Mouse (Mus musculus): ENCODE measurements around the gene Prss3.
"Not testable (repeated sequence)": the region's sequence is repeated elsewhere in the genome, so short reads cannot be mapped to it uniquely, and the experiment has no call there.

Gene Prss3

DNA sequence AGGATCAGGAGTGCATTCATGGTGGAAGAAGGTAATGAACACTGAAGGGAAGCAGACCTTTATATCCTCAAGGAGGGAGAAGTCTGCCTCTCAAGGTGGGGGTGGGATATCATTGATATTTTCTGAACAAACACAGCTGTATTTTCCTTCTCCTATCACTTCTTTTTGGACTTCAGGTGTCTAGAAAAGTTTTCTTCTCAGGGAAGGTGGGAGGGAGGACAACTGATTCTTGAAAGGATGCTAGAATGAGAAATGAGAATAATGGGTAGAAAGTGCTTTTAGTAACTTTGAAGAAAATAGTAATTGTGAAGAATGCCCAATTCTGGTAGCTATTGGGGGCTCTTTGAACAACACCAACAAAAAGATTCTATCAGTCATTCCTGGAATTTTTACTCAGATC lies at the start of gene Prss3:
Prss3 (minus strand) TSS at position 101 of the 400 bp plus-strand sequence.
- not testable (repeated sequence) for DNase-seq (ENCODE audit: low read depth in 2 of 2, low spot score in 2 of 2)

DNA sequence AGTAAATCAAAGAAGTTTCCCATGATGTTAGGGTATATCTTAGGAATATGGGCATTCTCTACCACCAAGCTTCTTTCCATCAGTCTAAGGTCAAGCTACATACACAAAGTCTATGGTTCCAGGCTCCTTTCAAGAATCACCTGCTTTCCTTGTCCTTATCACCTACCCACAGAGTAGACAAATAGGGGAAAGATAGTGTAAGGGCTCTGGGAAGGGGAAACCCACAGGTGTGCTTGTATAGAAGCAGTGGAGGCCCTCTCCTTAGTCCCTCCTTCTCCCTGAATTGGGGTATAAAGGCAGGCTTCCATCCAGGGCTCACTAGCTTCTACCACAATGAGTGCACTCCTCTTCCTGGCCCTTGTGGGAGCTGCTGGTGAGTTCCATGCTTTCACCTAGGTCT lies 14.6 kb upstream of the Prss3 start, which contains the start of gene Gm5771:
Gm5771 (plus strand) TSS at position 301 of the 400 bp plus-strand sequence.
- DNase-seq (ENCODE audit: low read depth in 2 of 2, low spot score in 2 of 2): not testable (repeated sequence)

DNA sequence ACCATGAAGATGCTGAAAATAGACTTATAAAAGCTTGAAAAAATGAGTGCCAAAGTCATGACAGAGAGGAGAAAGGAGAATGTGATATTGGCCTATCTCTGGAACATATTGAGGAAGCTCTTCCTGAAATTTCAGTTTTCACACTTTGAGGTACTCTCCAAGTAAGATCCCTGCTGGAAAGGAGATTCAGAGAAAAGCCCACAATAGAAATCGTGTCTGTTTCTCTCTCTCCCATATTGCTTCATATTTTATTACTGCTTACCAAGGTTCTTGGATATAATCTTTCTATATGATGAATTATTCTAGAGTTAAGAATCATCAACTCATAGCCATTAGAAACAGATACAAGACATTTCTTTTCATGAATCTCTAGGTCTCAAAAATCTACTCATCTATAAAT lies 14.2 kb upstream of the Prss3 start:
- DNase-seq (ENCODE audit: low read depth in 2 of 2, low spot score in 2 of 2): not testable (repeated sequence)

DNA sequence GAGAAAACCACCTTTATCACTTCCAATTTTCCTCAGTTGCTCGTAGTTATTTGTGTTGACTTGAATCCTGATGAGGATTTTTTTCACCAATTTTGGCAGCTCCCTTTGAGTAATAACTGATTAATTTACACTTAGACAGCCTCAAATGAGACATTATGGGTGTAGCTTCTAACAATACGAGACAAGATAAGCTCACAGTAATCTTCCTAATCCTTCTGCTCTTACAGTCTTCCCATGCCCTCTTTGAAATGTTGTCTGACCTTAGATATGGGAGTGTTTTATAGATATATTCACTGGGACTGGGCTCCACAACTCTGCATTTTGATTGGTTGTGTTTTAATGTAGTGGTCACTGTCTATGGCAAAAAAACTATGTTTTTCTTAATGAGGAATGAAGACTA lies 9.3 kb upstream of the Prss3 start:
- DNase-seq (ENCODE audit: low read depth in 2 of 2, low spot score in 2 of 2): no peak

DNA sequence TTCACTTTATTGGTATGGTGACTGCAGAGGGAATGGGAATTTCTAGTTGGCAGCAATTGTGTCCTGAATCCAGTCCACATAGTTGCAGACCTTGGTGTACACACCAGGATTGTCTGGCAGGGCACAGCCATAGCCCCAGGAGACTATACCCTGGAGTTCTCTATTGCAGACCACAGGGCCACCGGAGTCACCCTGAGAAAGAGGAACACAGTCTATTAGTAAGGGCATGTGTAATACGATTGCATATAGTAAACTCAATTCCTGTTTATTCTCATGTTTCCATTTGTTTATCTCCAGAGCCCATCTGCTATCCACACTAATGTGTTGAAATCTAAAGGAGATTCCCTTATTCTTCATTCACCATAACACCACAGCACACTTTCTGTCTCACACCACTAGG lies 3.7 kb downstream of the Prss3 start:
- DNase-seq (ENCODE audit: low read depth in 2 of 2, low spot score in 2 of 2): not testable (repeated sequence)

DNA sequence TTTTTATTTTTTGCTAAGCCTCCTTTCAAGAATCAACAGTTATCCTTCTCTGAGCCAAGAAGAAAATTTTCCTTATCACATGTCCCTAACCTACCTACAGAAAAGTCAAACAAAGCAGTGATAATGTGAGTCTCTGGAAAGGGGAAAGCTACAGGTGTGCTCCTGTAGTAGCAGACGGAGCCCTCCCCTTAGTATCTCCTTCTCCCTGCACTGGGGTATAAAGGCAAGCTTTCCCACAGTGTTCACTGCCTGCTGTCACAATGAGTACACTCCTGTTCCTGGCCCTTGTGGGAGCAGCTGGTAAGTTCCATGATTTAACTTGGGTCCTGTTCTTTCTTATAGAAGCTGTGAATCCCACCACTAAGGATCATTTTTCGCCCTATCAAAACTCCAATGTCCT lies 23.5 kb downstream of the Prss3 start, which contains the start of gene Try10:
Try10 (plus strand) TSS at position 174 of the 400 bp plus-strand sequence.
- no peak for DNase-seq (ENCODE audit: low read depth in 2 of 2, low spot score in 2 of 2)

Data from CD8-positive naive resting alpha-beta T cell, adult 2 months (primary cell).